Mouse (Mus musculus) erythroblast, embryonic 14.5 days (primary cell): Measurements from ENCODE around the gene Hagh.

Experiments
- GATA1 ChIP-seq: IDR thresholded peaks from 2 replicates; pipeline ENCODE4 v1.6.1; 2012; ENCODE audit warnings: low read length, inconsistent platforms, mixed read lengths
- TAL1 ChIP-seq: IDR thresholded peaks from 3 replicates; pipeline ENCODE4 v1.6.1; 2012; ENCODE audit warnings: low read length, inconsistent platforms, mixed read lengths

GRCm38 (mm10) chr17:24848600-24849031 is 8.7 kb downstream of the Hagh start:
- TF ChIP-seq TAL1 (peak; percentile 42; the same call in 2 of the 3 replicates), GATA1 (0 out of 2 replicates have a peak, but pooled peaks have one; percentile 12)
